In the genomic region with DNA sequence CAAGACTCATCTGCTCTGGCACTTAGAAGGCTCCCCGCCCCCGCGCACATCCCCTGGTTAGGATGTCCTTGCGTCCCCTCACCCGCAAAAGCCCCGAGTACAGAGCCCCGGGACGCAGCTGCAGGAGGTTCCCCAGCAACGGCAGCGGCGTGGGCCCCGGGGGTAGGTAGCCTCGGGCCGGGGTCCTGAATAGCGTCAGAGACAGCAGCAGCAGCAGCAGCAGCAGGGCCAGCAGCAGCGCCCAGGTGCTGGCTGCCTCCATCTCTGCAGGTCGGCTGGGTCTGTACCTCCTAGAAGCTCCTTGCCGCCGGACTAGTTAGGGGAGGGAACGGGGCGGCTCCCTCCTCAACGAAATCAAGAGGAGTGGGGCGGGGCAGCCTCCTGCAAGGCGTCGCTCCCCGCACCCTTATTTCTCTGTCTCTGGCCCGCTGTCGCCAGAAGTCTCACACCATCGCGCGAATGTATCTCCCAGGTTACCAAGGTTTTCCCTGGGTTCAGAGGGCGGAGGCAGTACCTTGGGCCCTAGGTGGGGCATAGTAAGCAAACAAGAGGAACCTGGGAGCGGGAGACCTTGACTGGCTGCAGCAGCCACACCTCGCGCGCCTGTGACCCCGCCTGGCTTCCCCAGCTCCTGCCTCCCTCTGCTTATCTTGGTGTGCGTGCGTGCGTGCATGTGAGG, we compare ENCODE assay signal across 7 mouse cellular contexts. TPM values are rescaled to one million over a fixed set of nuclear protein-coding genes. Genes with fewer than 3 reads are reported as not detected.
DNase-seq lines count a peak whose midpoint lies in the region; ATAC-seq and TF ChIP-seq lines count a peak whose summit lies in the region.

TSS of gene Cyp2s1 (minus strand) at position 673 of the 679 bp plus-strand sequence.

- WGBS in forebrain, embryonic 16.5 days = under 1% methylated on average over 40 of the region's 40 CpGs
- WGBS in kidney, embryonic 15.5 days = 1% methylated on average over 40 of the region's 40 CpGs

- in situ Hi-C loops in CH12.LX (cut with MboI; ENCODE audit: low pct_ligation_motif_present, low pct_unique_long_range_greater_than_20kb, low sequenced_read_pairs) = no loop called here

- peak within 1 kb of the TSS; percentile 30 for H3K4me2 ChIP-seq in CH12.LX (ENCODE audit: insufficient read depth, low read depth, poor library complexity, severe bottlenecking)
- H3K4me2 ChIP-seq in forebrain, embryonic 16.5 days (ENCODE audit: low read length) = peak within 1 kb of the TSS; percentile 87
- H3K4me2 ChIP-seq in kidney, embryonic 15.5 days = peak within 1 kb of the TSS; percentile 95

- peaks cover 53% of the 10 kb centered on the region for H3K27me3 ChIP-seq in CH12.LX (replicated peaks)
- H3K27me3 ChIP-seq in forebrain, embryonic 16.5 days (replicated peaks; ENCODE audit: control insufficient read depth, insufficient read depth, low read length) = peaks cover 7% of the 10 kb centered on the region; the same call in 1 of the 2 replicates
- H3K27me3 ChIP-seq in kidney, embryonic 15.5 days = peaks cover 21% of the 10 kb centered on the region

- H3K79me2 ChIP-seq in CH12.LX (replicated peaks; ENCODE audit: control insufficient read depth, extremely low read depth, insufficient read depth, poor library complexity, severe bottlenecking) = no peaks in the 10 kb centered on the region

- H3K4me1 ChIP-seq in CH12.LX (ENCODE audit: control insufficient read depth in 1 of 2, insufficient read depth in 2 of 2) = peaks cover 0 to 3% of the 10 kb centered on the region in 2 experiments; a peak in 1 of 4 replicates
- H3K4me1 ChIP-seq in forebrain, embryonic 16.5 days (replicated peaks; ENCODE audit: control insufficient read depth, insufficient read depth, low read length) = peaks cover 9% of the 10 kb centered on the region
- H3K4me1 ChIP-seq in kidney, embryonic 15.5 days = peaks cover 28% of the 10 kb centered on the region

- TF ChIP-seq CTCF in CH12.LX (conservative IDR thresholded peaks at IDR 0.05 in 1 of 2, IDR thresholded peaks at IDR 0.05 in 1 of 2; ENCODE audit: low read depth in 2 of 2, low read length in 2 of 2) = no peak

- H3K36me3 ChIP-seq in CH12.LX (replicated peaks in 1 of 2; ENCODE audit: control insufficient read depth in 1 of 2, insufficient read depth in 1 of 2, low read length in 1 of 2) = no peaks in the 10 kb centered on the region
- H3K36me3 ChIP-seq in forebrain, embryonic 16.5 days (ENCODE audit: control insufficient read depth, insufficient read depth) = no peaks in the 10 kb centered on the region
- no peaks in the 10 kb centered on the region for H3K36me3 ChIP-seq in kidney, embryonic 15.5 days

- TF ChIP-seq RAD21 in CH12.LX (IDR thresholded peaks at IDR 0.05; ENCODE audit: low read depth, low read length) = no peak

- ATAC-seq in forebrain, embryonic 16.5 days = peak; percentile 50
- peak; percentile 66 for ATAC-seq in kidney, embryonic 15.5 days (replicated peaks; ENCODE audit: low FRiP score)

- H3K9me3 ChIP-seq in CH12.LX (replicated peaks; ENCODE audit: low read length) = no peaks in the 10 kb centered on the region
- no peaks in the 10 kb centered on the region for H3K9me3 ChIP-seq in forebrain, embryonic 16.5 days (ENCODE audit: control insufficient read depth, low read length)
- H3K9me3 ChIP-seq in kidney, embryonic 15.5 days (replicated peaks) = no peaks in the 10 kb centered on the region

- no peak for TF ChIP-seq POLR2A in CH12.LX (IDR thresholded peaks at IDR 0.05; ENCODE audit: low read depth, low read length)

- TF ChIP-seq EP300 in CH12.LX (IDR thresholded peaks at IDR 0.05; ENCODE audit: low read length) = no peak

- H3K9ac ChIP-seq in CH12.LX (ENCODE audit: insufficient read depth, low read depth) = no peak within 1 kb of the TSS
- H3K9ac ChIP-seq in forebrain, embryonic 16.5 days (replicated peaks; ENCODE audit: low read depth, low read length) = peak within 1 kb of the TSS; percentile 66
- H3K9ac ChIP-seq in kidney, embryonic 15.5 days = peak within 1 kb of the TSS; percentile 61

- no peak within 1 kb of the TSS for H3K27ac ChIP-seq in CH12.LX (ENCODE audit: insufficient read depth, low read depth)
- H3K27ac ChIP-seq in forebrain, embryonic 16.5 days (ENCODE audit: low read length) = no peak within 1 kb of the TSS
- 0 out of 2 replicates have a peak within 1 kb of the TSS, but pooled peaks have one; percentile 3 for H3K27ac ChIP-seq in kidney, embryonic 15.5 days

- H3K4me3 ChIP-seq in CH12.LX (replicated peaks in 1 of 3; ENCODE audit: low read depth in 2 of 3, low read length in 2 of 3, poor library complexity in 1 of 3) = no peak within 1 kb of the TSS
- peak within 1 kb of the TSS; percentile 49 for H3K4me3 ChIP-seq in forebrain, embryonic 16.5 days (replicated peaks; ENCODE audit: low read length)
- H3K4me3 ChIP-seq in kidney, embryonic 15.5 days (replicated peaks) = peak within 1 kb of the TSS; percentile 53

- dilution Hi-C loops in CH12.LX (cut with MboI; ENCODE audit: extremely low pct_ligation_motif_present, extremely low pct_unique_long_range_greater_than_20kb, low sequenced_read_pairs) = no loop called here

- DNase-seq in CH12.LX (ENCODE audit: extremely low read depth) (no peak), R1 (ENCODE audit: low read depth, low spot score) (peak; percentile 97)
- DNase-seq in lung, postnatal 10 days = peak; percentile 45
- peak; percentile 39 to 41 for DNase-seq in right cerebral cortex, postnatal 10 days (ENCODE audit: low spot score in 2 of 2)
- DNase-seq in Muller cell, postnatal 12 days (ENCODE audit: inconsistent ontology term) = no peak

TF ChIP-seq in CH12.LX, 34 proteins besides CTCF, POLR2A, EP300 and RAD21:
- TF ChIP-seq JUND (conservative IDR thresholded peaks at IDR 0.05; ENCODE audit: low read depth, low read length) (no peak), MAFK (IDR thresholded peaks at IDR 0.05; ENCODE audit: insufficient replicate concordance, low read length) (no peak), KAT2A (IDR thresholded peaks at IDR 0.05; ENCODE audit: insufficient replicate concordance, low read length) (no peak), ZC3H11A (IDR thresholded peaks at IDR 0.05; ENCODE audit: low read depth, low read length) (no peak), PAX5 (IDR thresholded peaks at IDR 0.05; ENCODE audit: low read length) (no peak), ZKSCAN1 (IDR thresholded peaks at IDR 0.05; ENCODE audit: borderline replicate concordance, low read depth, low read length) (no peak), SMC3 (IDR thresholded peaks at IDR 0.05; ENCODE audit: low read depth, low read length) (no peak), CHD2 (IDR thresholded peaks at IDR 0.05; ENCODE audit: low read length) (no peak), RCOR1 (conservative IDR thresholded peaks at IDR 0.05; ENCODE audit: low read depth, low read length) (no peak), JUN (IDR thresholded peaks at IDR 0.05; ENCODE audit: insufficient read depth, low read depth, low read length) (no peak), MYC (IDR thresholded peaks at IDR 0.05; ENCODE audit: low read depth, low read length) (no peak), E2F4 (IDR thresholded peaks at IDR 0.05; ENCODE audit: insufficient replicate concordance, low read depth, low read length) (no peak), TBP (conservative IDR thresholded peaks at IDR 0.05; ENCODE audit: low read depth, low read length) (no peak), ZMIZ1 (IDR thresholded peaks at IDR 0.05; ENCODE audit: low read depth, low read length) (no peak), MAZ (IDR thresholded peaks at IDR 0.05; ENCODE audit: low read depth, low read length) (no peak), ETS1 (conservative IDR thresholded peaks at IDR 0.05; ENCODE audit: low read depth, low read length) (no peak), SIN3A (IDR thresholded peaks at IDR 0.05; ENCODE audit: low read length) (no peak), MAX (IDR thresholded peaks at IDR 0.05; ENCODE audit: low read length) (no peak)

RNA-seq across cellular contexts. Expression of gene Cyp2s1, which starts in this region (rescaled TPM):
- total RNA-seq in CH12.LX (2012; rRNA removed) = 0.04 TPM in 1 of 2 replicates, not detected in the other
- total RNA-seq in CH12.LX (2014; rRNA removed) = not detected in 2 replicates
- not detected in 2 replicates for polyA plus RNA-seq in CH12.LX (2012; ENCODE audit: insufficient read length, low read depth)
- polyA plus RNA-seq in forebrain, embryonic 16.5 days (2015; fragmentation: Nextera tagmentation; extraction: Ambion mirVana) = 1.0 and 1.1 TPM in 2 replicates
- polyA plus RNA-seq in kidney, embryonic 15.5 days (2015; fragmentation: Nextera tagmentation; extraction: Ambion mirVana) = 17.2 and 18.1 TPM in 2 replicates

Comparison
In these comparisons a context has a peak if more than half of its experiments do, and no peak if none do; other contexts are left out.
1. DNase-seq: peak in R1 (single experiment), lung, postnatal 10 days (single experiment) and right cerebral cortex, postnatal 10 days (2 of 2); none in CH12.LX (single experiment) and Muller cell, postnatal 12 days (single experiment).
2. H3K4me2 ChIP-seq: peak in every context shown above with its lines; median percentile 95 in kidney, embryonic 15.5 days; 87 in forebrain, embryonic 16.5 days; 30 in CH12.LX.
3. H3K4me3 ChIP-seq: peak in forebrain, embryonic 16.5 days (single experiment) and kidney, embryonic 15.5 days (single experiment); none in CH12.LX (0 of 3).